Mouse (Mus musculus) embryonic facial prominence, embryonic 12.5 days (tissue): Measurements from ENCODE around the gene Apol9a. TPM values are rescaled to one million over a fixed set of nuclear protein-coding genes. Genes with fewer than 3 reads are reported as not detected.

ENCODE experiments used
- ATAC-seq: fragments of 200-750 bp; cut with Nextera tagmentation; 2 replicates; pipeline ENCODE4 v1.8.0; 2017; ENCODE audit not compliant: insufficient number of reproducible peaks, insufficient read depth, low FRiP score, low TSS enrichment
- H3K27ac ChIP-seq: fragments of 300-500 bp; sonication (generic); 2 replicates; pipeline ENCODE4 v1.5.1; 2016; ENCODE audit warnings: mild to moderate bottlenecking
- H3K27me3 ChIP-seq: fragments of 300-500 bp; sonication (generic); 2 replicates; pipeline ENCODE4 v1.6.1; 2016; ENCODE audit warnings: mild to moderate bottlenecking, moderate library complexity
- H3K36me3 ChIP-seq: fragments of 300-500 bp; sonication (generic); 2 replicates; pipeline ENCODE4 v1.6.1; 2016; ENCODE audit warnings: mild to moderate bottlenecking
- H3K4me1 ChIP-seq: fragments of 300-500 bp; sonication (generic); 2 replicates; pipeline ENCODE4 v1.6.1; 2016
- H3K4me2 ChIP-seq: fragments of 300-500 bp; sonication (generic); replicated peaks from 2 replicates; pipeline ENCODE4 v1.6.1; 2016; ENCODE audit warnings: mild to moderate bottlenecking, moderate library complexity
- H3K4me3 ChIP-seq: fragments of 300-500 bp; sonication (generic); 2 replicates; pipeline ENCODE4 v1.5.1; 2016; ENCODE audit warnings: mild to moderate bottlenecking
- H3K9ac ChIP-seq: fragments of 300-500 bp; sonication (generic); 2 replicates; pipeline ENCODE4 v1.6.1; 2016; ENCODE audit warnings: mild to moderate bottlenecking, moderate library complexity
- H3K9me3 ChIP-seq: fragments of 300-500 bp; sonication (generic); 2 replicates; pipeline ENCODE4 v1.6.1; 2016; ENCODE audit warnings: mild to moderate bottlenecking, moderate library complexity
- WGBS: fragments of 180-500 bp; shearing (Covaris S2); methylation state at CpG from one replicate; pipeline ENCODE4 v1.1.7; 2016; 5-methylcytosine and 5-hydroxymethylcytosine counted together
- polyA plus RNA-seq: library from polyadenylated mRNA; unstranded; fragments of >200 nt; fragmentation: Nextera tagmentation; extraction: Ambion mirVana; gene quantifications from 2 replicates; pipeline ENCODE4 v1.2.1, GENCODE M21; 2016

Gene Apol9a
- polyA plus RNA-seq, 1 experiment from 2014 or later = not detected

GRCm38 (mm10) chr15:77369981-77370380 lies 41.0 kb downstream of the Apol9a start:
- no peak overlapping the region for H3K27ac ChIP-seq
- no peak for ATAC-seq
- H3K36me3 ChIP-seq = no peaks in the 10 kb centered on the region
- no peaks in the 10 kb centered on the region for H3K9me3 ChIP-seq
- 94% methylated on average over 21 of the region's 21 CpGs for WGBS
- no peak overlapping the region for H3K4me2 ChIP-seq
- peaks cover 26% of the 10 kb centered on the region for H3K4me1 ChIP-seq
- no peak overlapping the region for H3K9ac ChIP-seq
- H3K27me3 ChIP-seq = no peaks in the 10 kb centered on the region
- no peak overlapping the region for H3K4me3 ChIP-seq

- Histone ChIP-seq H3K9me3 (no peaks in the 10 kb centered on the region), H3K4me3 (no peak overlapping the region), H3K9ac (no peak overlapping the region), H3K4me2 (0 out of 2 replicates have a peak overlapping the region, but pooled peaks have one; percentile 40), H3K27me3 (no peaks in the 10 kb centered on the region), H3K27ac (0 out of 2 replicates have a peak overlapping the region, but pooled peaks have one; percentile 99), H3K36me3 (no peaks in the 10 kb centered on the region), H3K4me1 (peaks cover 34% of the 10 kb centered on the region)
- WGBS = 78% methylated on average over 12 of the region's 12 CpGs
- ATAC-seq = no peak
Measured at GRCm38 (mm10) chr15:77368818-77369320, 42.1 kb downstream of the Apol9a start.

GRCm38 (mm10) chr15:77368148-77368547 lies 42.8 kb downstream of the Apol9a start:
- Histone ChIP-seq H3K4me2 (peak overlapping the region; percentile 40), H3K27ac (peak overlapping the region; percentile 99), H3K4me1 (peaks cover 41% of the 10 kb centered on the region), H3K4me3 (0 out of 2 replicates have a peak overlapping the region, but pooled peaks have one; percentile 14), H3K9ac (peak overlapping the region; percentile 38; the same call in 1 of the 2 replicates), H3K27me3 (no peaks in the 10 kb centered on the region), H3K36me3 (no peaks in the 10 kb centered on the region), H3K9me3 (no peaks in the 10 kb centered on the region)
- under 1% methylated on average over 13 of the region's 13 CpGs for WGBS
- ATAC-seq = no peak

GRCm38 (mm10) chr15:77367504-77367903 lies 43.4 kb downstream of the Apol9a start:
- Histone ChIP-seq H3K9me3 (no peaks in the 10 kb centered on the region), H3K36me3 (no peaks in the 10 kb centered on the region), H3K27me3 (no peaks in the 10 kb centered on the region), H3K4me3 (no peak overlapping the region), H3K9ac (no peak overlapping the region), H3K27ac (peak overlapping the region; percentile 99), H3K4me1 (peaks cover 47% of the 10 kb centered on the region), H3K4me2 (no peak overlapping the region; the same call in 1 of the 2 replicates)
- no peak for ATAC-seq
- WGBS = 35% methylated on average over 8 of the region's 8 CpGs

GRCm38 (mm10) chr15:77366706-77367484 lies 44.0 kb downstream of the Apol9a start:
- under 1% methylated on average over 26 of the region's 26 CpGs for WGBS
- Histone ChIP-seq H3K9ac (peak overlapping the region; percentile 56), H3K4me2 (peak overlapping the region; percentile 56), H3K9me3 (no peaks in the 10 kb centered on the region), H3K4me1 (peaks cover 53% of the 10 kb centered on the region), H3K36me3 (no peaks in the 10 kb centered on the region), H3K4me3 (peak overlapping the region; percentile 30), H3K27me3 (no peaks in the 10 kb centered on the region), H3K27ac (peak overlapping the region; percentile 99)
- ATAC-seq = peak; percentile 62; the same call in 1 of the 2 replicates

- H3K36me3 ChIP-seq = no peaks in the 10 kb centered on the region
- H3K4me1 ChIP-seq = peaks cover 60% of the 10 kb centered on the region
- ATAC-seq = no peak
- H3K27ac ChIP-seq = peak overlapping the region; percentile 99
- H3K27me3 ChIP-seq = no peaks in the 10 kb centered on the region
- no peak overlapping the region for H3K4me3 ChIP-seq
- H3K9me3 ChIP-seq = no peaks in the 10 kb centered on the region
- H3K4me2 ChIP-seq = peak overlapping the region; percentile 56
- 21% methylated on average over 9 of the region's 9 CpGs for WGBS
- peak overlapping the region; percentile 32; the same call in 1 of the 2 replicates for H3K9ac ChIP-seq
Measured at GRCm38 (mm10) chr15:77365700-77366570, 45.0 kb downstream of the Apol9a start.

- peaks cover 69% of the 10 kb centered on the region for H3K4me1 ChIP-seq
- no peak overlapping the region for H3K9ac ChIP-seq
- H3K4me2 ChIP-seq = no peak overlapping the region
- H3K27me3 ChIP-seq = no peaks in the 10 kb centered on the region
- no peak for ATAC-seq
- H3K4me3 ChIP-seq = no peak overlapping the region
- H3K27ac ChIP-seq = peak overlapping the region; percentile 81
- H3K9me3 ChIP-seq = no peaks in the 10 kb centered on the region
- H3K36me3 ChIP-seq = no peaks in the 10 kb centered on the region
- WGBS = 71% methylated on average over 3 of the region's 3 CpGs
Measured at GRCm38 (mm10) chr15:77364026-77364425, 46.9 kb downstream of the Apol9a start.

GRCm38 (mm10) chr15:77363578-77363977 lies 47.4 kb downstream of the Apol9a start:
- Histone ChIP-seq H3K27ac (peak overlapping the region; percentile 81), H3K4me2 (0 out of 2 replicates have a peak overlapping the region, but pooled peaks have one; percentile 7), H3K9me3 (no peaks in the 10 kb centered on the region), H3K4me3 (no peak overlapping the region), H3K4me1 (peaks cover 72% of the 10 kb centered on the region), H3K27me3 (no peaks in the 10 kb centered on the region), H3K36me3 (no peaks in the 10 kb centered on the region), H3K9ac (no peak overlapping the region)
- WGBS = 40% methylated on average over 6 of the region's 6 CpGs
- no peak for ATAC-seq

GRCm38 (mm10) chr15:77362952-77363351 lies 48.0 kb downstream of the Apol9a start:
- Histone ChIP-seq H3K36me3 (no peaks in the 10 kb centered on the region), H3K4me1 (peaks cover 72% of the 10 kb centered on the region), H3K4me2 (0 out of 2 replicates have a peak overlapping the region, but pooled peaks have one; percentile 7), H3K4me3 (no peak overlapping the region), H3K27me3 (no peaks in the 10 kb centered on the region), H3K9ac (no peak overlapping the region), H3K27ac (peak overlapping the region; percentile 81), H3K9me3 (no peaks in the 10 kb centered on the region)
- ATAC-seq = no peak
- 11% methylated on average over 5 of the region's 5 CpGs for WGBS

GRCm38 (mm10) chr15:77359905-77360304 lies 51.0 kb downstream of the Apol9a start:
- H3K36me3 ChIP-seq = no peaks in the 10 kb centered on the region
- H3K4me1 ChIP-seq = peaks cover 73% of the 10 kb centered on the region
- 88% methylated on average over 8 of the region's 8 CpGs for WGBS
- no peak for ATAC-seq
- peak overlapping the region; percentile 95; the same call in 1 of the 2 replicates for H3K27ac ChIP-seq
- no peak overlapping the region for H3K9ac ChIP-seq
- no peak overlapping the region for H3K4me3 ChIP-seq
- no peak overlapping the region for H3K4me2 ChIP-seq
- H3K9me3 ChIP-seq = no peaks in the 10 kb centered on the region
- no peaks in the 10 kb centered on the region for H3K27me3 ChIP-seq

- WGBS = 51% methylated on average over 9 of the region's 9 CpGs
- H3K27me3 ChIP-seq = no peaks in the 10 kb centered on the region
- H3K9me3 ChIP-seq = no peaks in the 10 kb centered on the region
- H3K4me1 ChIP-seq = peaks cover 75% of the 10 kb centered on the region
- H3K4me2 ChIP-seq = no peak overlapping the region
- peak overlapping the region; percentile 52; the same call in 1 of the 2 replicates for H3K9ac ChIP-seq
- H3K4me3 ChIP-seq = no peak overlapping the region
- H3K36me3 ChIP-seq = no peaks in the 10 kb centered on the region
- peak overlapping the region; percentile 95 for H3K27ac ChIP-seq
- ATAC-seq = no peak
Measured at GRCm38 (mm10) chr15:77359486-77359885, 51.4 kb downstream of the Apol9a start.
